Mouse (Mus musculus) gastrocnemius, adult 8-10 months (tissue): Measurements from ENCODE around the gene Nap1l2. TPM values are rescaled to one million over a fixed set of nuclear protein-coding genes. Genes with fewer than 3 reads are reported as not detected.
"Not testable (repeated sequence)": the region's sequence is repeated elsewhere in the genome, so short reads cannot be mapped to it uniquely, and the experiment has no call there.

Experiments
- DNase-seq, 2 experiments: peaks; one replicate each; pipeline ENCODE4 v3.0.0; 2022; ENCODE audit warnings: low spot score in 2 of 2
- total RNA-seq, 4 experiments: library from RNA; stranded (reverse); gene quantifications; 2 replicates each; pipeline ENCODE4 v1.2.4; 2022

The Nap1l2 gene
- total RNA-seq: not detected

DNA sequence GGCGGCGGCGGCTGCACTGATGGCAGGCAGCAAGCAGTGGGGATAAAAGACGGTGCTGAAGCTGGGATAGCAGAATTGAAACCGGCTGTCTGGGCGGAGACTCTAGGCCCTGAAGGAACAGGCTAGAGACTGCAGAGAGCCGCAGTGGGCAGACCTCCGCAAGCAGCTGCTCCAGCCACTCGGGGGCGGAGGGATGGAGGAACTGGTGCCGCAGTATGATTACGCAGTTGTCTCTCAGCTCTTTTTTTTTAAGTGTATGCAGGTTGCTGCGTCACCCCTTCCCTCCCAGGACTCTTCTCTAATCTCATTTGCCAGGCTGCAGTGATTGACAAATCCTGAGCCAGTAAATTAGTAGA, at the start of gene Nap1l2:
Nap1l2 (minus strand) TSS at position 210 of the 356 bp plus-strand sequence.
- DNase-seq: no peak

DNA sequence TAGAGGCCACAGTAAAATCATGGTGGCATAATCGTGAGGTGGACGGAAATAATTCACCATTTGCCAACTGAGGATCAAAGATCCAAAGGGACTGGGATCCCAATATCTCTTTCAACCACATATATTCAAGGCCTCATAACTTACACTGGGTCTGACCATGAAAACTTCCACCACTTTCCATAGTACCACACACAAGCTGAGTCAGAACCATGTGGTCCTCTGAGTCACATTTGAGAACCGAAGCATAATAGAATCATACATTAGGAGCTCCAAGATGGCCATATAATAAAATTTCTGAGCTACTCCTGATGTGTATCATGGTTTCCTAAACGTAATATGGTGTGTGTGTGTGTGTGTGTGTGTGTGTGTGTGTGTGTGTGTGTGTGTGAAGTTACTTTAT, 28.8 kb upstream of the Nap1l2 start:
- no peak for DNase-seq

DNA sequence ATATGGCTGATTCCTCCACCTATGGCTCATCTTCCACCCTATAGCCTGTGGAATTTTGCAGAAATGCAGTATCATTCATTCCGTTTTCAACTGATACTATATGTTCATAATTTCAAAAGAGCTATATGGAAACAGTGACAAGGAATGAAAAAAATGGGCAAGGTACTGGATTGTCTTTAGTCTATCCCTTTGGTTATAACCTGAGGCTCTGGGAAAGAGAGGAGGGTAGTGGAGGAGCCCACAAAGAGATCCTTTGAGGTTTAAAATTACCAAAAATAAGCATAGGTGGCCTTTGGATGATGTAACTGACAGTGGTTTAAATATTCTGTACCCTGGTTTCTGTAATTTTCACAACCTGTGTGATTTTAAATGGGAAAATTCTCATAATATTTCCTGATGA, 389 bp upstream of the Nap1l2 start:
- no peak for DNase-seq

DNA sequence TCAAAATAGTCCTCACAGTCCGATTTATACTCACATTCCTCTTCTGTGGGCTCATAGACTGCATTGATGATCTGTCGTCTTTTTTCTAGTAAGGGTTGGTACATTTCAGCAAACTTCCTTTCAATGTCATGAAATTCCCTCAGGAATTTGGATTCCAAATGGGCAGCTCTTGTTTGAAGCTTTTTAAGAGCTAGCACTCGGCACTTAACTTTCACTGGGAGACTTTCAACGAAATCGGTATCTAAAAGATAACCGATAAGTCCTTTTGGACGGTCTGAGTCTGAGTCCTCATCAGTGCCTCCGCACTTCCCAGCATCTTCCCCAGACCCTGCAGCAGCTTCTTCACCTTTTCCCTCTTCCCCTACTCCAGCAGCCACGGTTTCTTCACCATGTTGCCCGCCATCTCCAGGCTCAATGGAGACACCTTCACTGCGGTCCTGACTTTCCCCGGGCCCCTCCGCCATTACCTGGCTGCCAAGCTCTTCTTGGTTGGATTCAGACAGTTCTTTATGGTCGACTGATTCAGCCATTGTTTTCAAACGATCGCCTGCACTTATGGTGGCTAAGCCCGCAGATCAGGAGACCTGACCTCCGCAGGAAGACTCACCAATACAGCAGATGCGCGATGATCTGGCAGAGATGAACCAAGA, 534 bp downstream of the Nap1l2 start:
- no peak for DNase-seq

DNA sequence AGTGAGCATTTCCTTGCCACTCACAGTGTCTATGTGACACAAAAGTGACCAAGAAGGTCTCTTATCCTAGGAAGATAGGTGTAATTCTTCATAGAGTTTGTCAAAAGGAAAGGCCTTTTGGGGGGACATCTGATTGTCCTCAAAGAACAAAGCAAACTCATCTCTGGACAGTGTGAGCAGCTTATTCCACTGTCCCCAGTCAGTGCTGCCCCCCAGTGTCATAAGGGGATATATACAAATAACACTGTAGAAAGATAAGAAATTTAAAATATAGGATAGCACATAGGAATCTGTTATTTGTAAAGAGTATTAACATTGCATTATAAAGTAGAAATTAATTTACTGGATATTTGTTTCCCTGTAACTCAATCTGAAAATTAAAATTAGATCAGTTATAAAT, 2.9 kb downstream of the Nap1l2 start:
- no peak for DNase-seq

DNA sequence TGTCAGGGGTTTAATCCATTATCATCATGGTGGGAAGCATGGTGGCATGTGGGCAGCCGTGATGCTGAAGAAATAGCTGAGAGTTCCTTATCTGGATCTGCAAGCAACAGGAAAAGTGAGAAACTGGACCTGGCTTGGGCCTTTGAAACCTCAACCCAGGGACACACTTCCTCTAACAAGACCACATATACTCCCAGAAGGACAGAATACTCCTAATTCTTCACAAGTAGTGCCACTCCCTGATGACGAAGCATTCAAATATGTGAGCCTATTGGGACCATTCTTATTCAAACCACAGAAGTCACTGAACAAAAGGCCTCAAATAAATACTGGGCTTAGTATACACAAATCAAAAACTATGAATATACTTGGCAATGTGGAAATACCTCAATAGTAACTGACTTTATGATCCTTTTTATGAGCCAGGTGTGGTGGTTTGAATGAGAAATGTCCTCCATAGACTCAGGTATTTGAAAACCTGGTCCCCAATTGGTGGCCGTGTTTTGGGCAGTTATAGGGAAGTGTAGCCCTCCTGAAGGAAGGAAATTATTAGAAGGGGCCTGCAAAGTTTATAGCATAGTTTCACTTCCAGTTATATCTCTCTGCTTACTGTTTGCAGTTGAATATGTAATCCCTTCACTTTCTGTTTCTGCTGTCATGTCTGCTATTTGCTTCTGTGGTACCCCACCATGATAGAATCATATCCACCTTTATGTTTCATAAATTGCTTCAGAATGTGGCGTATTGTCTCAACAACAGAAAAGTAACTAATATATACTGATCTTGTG, 6.5 kb downstream of the Nap1l2 start:
- DNase-seq: no peak

DNA sequence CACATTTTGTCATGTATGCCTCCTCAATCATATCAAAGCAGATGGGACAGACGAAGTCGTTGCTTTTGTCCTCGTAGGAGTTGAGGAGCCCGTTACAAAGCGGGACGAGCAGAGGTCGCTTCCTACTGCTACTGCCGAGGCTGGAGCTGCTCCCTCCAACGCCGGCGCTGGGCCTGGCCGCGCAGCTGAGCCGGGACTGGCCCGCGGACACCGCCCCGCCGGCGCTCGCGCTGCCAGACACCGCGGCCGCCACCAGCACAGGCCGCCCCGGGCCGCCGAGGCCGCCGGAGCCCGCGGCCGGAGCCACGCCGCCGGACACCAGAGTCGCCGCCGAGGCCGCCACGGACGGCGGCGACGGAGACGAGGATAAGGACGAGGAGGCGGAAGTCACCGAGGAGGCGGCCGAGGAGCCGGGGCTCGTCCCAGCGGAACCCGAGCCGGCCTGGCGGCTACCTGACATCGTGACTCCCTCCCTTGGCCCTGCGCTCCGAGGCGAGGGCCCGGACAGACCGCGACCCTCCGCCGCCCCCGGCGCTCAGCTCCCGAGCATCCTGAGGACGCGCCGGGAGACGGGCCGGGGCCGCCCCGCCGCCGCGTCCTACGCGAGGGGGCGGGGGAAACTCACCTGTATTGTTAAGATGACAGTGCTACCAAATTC, 21.4 kb downstream of the Nap1l2 start:
- DNase-seq: not testable (repeated sequence)

DNA sequence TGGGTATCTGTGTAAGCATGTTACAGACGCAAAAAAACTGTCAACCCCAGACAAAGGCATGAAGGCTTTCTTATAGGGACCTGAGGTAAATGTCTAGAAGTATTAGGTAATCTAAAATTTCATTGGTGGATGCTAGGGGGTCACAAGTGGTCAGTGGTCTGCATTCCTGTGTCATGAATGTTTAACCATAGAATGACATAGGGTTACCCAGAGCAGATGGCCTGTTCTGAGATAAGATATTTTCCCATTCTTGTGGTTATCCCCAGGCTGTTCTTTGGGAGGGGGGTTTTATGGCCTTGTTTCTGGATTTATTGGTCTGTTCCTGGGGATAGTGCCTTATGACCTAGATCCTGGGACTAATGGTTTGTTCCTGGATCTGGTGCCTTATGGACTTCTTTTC, 30.3 kb downstream of the Nap1l2 start:
- no peak for DNase-seq

DNA sequence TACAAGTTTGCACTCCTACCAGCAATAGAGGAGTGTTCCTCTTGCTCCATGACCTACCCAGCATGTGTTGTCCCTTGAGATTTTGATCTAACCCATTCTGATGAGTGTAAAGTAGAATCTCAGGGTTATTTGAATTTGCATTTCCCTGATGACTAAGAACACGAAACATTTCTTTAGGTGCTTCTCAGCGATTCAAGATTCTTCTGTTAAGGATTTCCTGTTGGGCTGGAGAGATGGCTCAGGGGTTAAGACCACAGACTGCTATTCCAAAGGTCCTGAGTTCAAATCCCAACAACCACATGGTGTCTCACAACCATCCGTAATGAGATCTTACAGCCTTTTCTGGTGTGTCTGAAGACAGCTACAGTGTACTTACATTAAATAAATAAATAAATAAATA, 47.9 kb downstream of the Nap1l2 start:
- DNase-seq: no peak

Other genes with a start within 250 kb of the Nap1l2 start
- gene Cdx4, start 134.8 kb upstream of the Nap1l2 start, total RNA-seq: not detected
- gene Chic1, start 169.8 kb upstream of the Nap1l2 start, total RNA-seq: under 1 TPM; 0.18 to 0.29 (median 0.19) TPM
- gene Tsx, start 227.8 kb upstream of the Nap1l2 start, total RNA-seq: not detected
- not detected for gene Gm26992, start 235.4 kb upstream of the Nap1l2 start, total RNA-seq